In genomic region chrX:13554504-13554903, GRCm38 (mm10) we compare ENCODE assay signal across 21 mouse cellular contexts.
DNase-seq lines count a peak whose midpoint lies in the region; ATAC-seq and TF ChIP-seq lines count a peak whose summit lies in the region.
"Had no signal": no experiment of that assay in that cellular context is flagged by ENCODE, and none has a peak within 500 bp of the region (broad histone marks: within the 10 kb centered on the region; RNA-seq: fewer than 3 reads in every experiment).

No protein-coding gene starts in this region.

- no peak overlapping the region for H3K4me2 ChIP-seq in heart, embryonic 13.5 days
- no peak overlapping the region for H3K4me2 ChIP-seq in heart, embryonic 12.5 days
- H3K4me2 ChIP-seq: embryonic facial prominence, embryonic 15.5 days; forebrain, embryonic 15.5 days; hindbrain, embryonic 14.5 days; intestine, embryonic 15.5 days had no signal

- DNase-seq in brain, adult 2 months (ENCODE audit: low read depth, low spot score) = peak; percentile 36
- DNase-seq in ovary, adult 18-20 months (ENCODE audit: low spot score) = no peak
- no peak for DNase-seq in testis, postnatal 10 days (ENCODE audit: low spot score)
- DNase-seq: adrenal gland, adult 8-10 months; adrenal gland, postnatal 36 days; cerebellum, adult 2 months; cerebellum, postnatal 10 days; embryo, embryonic 11 days; gastrocnemius, postnatal 14 days; kidney, adult 2 months had no signal

- TF ChIP-seq CTCF in small intestine, adult 2 months (IDR thresholded peaks at IDR 0.05; ENCODE audit: extremely low read depth, insufficient read length, insufficient replicate concordance, low read depth, low read length) = no peak

- no peak for ATAC-seq in heart, embryonic 13.5 days (ENCODE audit: extremely low read depth, insufficient number of reproducible peaks, low FRiP score, low TSS enrichment)
- ATAC-seq in heart, embryonic 12.5 days (ENCODE audit: insufficient number of reproducible peaks, low FRiP score) = no peak
- ATAC-seq in CD4-positive, CD25-positive, alpha-beta regulatory T cell, adult 4 months = peak; percentile 6
- ATAC-seq: forebrain, embryonic 15.5 days; intestine, embryonic 15.5 days had no signal

- H3K27ac ChIP-seq in heart, embryonic 13.5 days (replicated peaks) = 0 out of 2 replicates have a peak overlapping the region, but pooled peaks have one; percentile 8
- no peak overlapping the region for H3K27ac ChIP-seq in heart, embryonic 12.5 days (ENCODE audit: poor library complexity, severe bottlenecking)
- H3K27ac ChIP-seq in small intestine, adult 2 months (ENCODE audit: insufficient read depth, low read depth, low read length) = peak overlapping the region; percentile 15; the same call in 1 of the 2 replicates
- H3K27ac ChIP-seq: embryonic facial prominence, embryonic 15.5 days; forebrain, embryonic 10.5 days; forebrain, embryonic 15.5 days; hindbrain, embryonic 10.5 days; hindbrain, embryonic 14.5 days; intestine, embryonic 15.5 days had no signal

- H3K36me3 ChIP-seq in heart, embryonic 13.5 days = no peaks in the 10 kb centered on the region
- H3K36me3 ChIP-seq in heart, embryonic 12.5 days = no peaks in the 10 kb centered on the region
- H3K36me3 ChIP-seq in small intestine, adult 2 months (ENCODE audit: control insufficient read depth, insufficient read depth, low read length) = 0 out of 2 replicates have a peak, but pooled peaks cover 4% of the 10 kb centered on the region
- H3K36me3 ChIP-seq: embryonic facial prominence, embryonic 15.5 days; forebrain, embryonic 15.5 days; intestine, embryonic 15.5 days had no signal

- 56% methylated on average over 3 of the region's 3 CpGs for WGBS in heart, embryonic 13.5 days
- WGBS in heart, embryonic 12.5 days = 46% methylated on average over 3 of the region's 3 CpGs
- WGBS in small intestine, adult 2 months = 80% methylated on average over 3 of the region's 3 CpGs

- H3K4me3 ChIP-seq in heart, embryonic 13.5 days = no peak overlapping the region
- H3K4me3 ChIP-seq in heart, embryonic 12.5 days = no peak overlapping the region
- H3K4me3 ChIP-seq in small intestine, adult 2 months (ENCODE audit: low read depth, low read length) = no peak overlapping the region
- H3K4me3 ChIP-seq: embryonic facial prominence, embryonic 15.5 days; erythroblast, embryonic 14.5 days; forebrain, embryonic 10.5 days; forebrain, embryonic 15.5 days; hindbrain, embryonic 10.5 days; intestine, embryonic 15.5 days had no signal

- no peaks in the 10 kb centered on the region for H3K9me3 ChIP-seq in heart, embryonic 13.5 days
- H3K9me3 ChIP-seq in heart, embryonic 12.5 days (replicated peaks) = no peaks in the 10 kb centered on the region
- H3K9me3 ChIP-seq: embryonic facial prominence, embryonic 15.5 days; forebrain, embryonic 10.5 days; forebrain, embryonic 15.5 days; hindbrain, embryonic 10.5 days; intestine, embryonic 15.5 days had no signal

- no peak overlapping the region for H3K9ac ChIP-seq in heart, embryonic 13.5 days
- no peak overlapping the region for H3K9ac ChIP-seq in heart, embryonic 12.5 days
- H3K9ac ChIP-seq: embryonic facial prominence, embryonic 15.5 days; forebrain, embryonic 15.5 days; hindbrain, embryonic 14.5 days; intestine, embryonic 15.5 days had no signal

- H3K4me1 ChIP-seq in heart, embryonic 13.5 days = no peaks in the 10 kb centered on the region
- no peaks in the 10 kb centered on the region for H3K4me1 ChIP-seq in heart, embryonic 12.5 days (replicated peaks)
- no peaks in the 10 kb centered on the region for H3K4me1 ChIP-seq in small intestine, adult 2 months (ENCODE audit: control insufficient read depth, insufficient read depth, insufficient read length, low read length)
- H3K4me1 ChIP-seq: embryonic facial prominence, embryonic 15.5 days; forebrain, embryonic 10.5 days; forebrain, embryonic 15.5 days; hindbrain, embryonic 10.5 days; intestine, embryonic 15.5 days had no signal

- no peak for TF ChIP-seq POLR2A in small intestine, adult 2 months (IDR thresholded peaks at IDR 0.05; ENCODE audit: low read depth, low read length)

- H3K27me3 ChIP-seq in heart, embryonic 13.5 days (replicated peaks) = peaks cover 5% of the 10 kb centered on the region; the same call in 1 of the 2 replicates
- H3K27me3 ChIP-seq in heart, embryonic 12.5 days (replicated peaks) = no peaks in the 10 kb centered on the region
- H3K27me3 ChIP-seq in small intestine, adult 2 months (ENCODE audit: control insufficient read depth, insufficient read depth, low read length) = no peaks in the 10 kb centered on the region
- H3K27me3 ChIP-seq: embryonic facial prominence, embryonic 15.5 days; forebrain, embryonic 15.5 days; intestine, embryonic 15.5 days had no signal
